Mouse (Mus musculus) lung, postnatal 0 days (tissue): Measurements from ENCODE around the gene Tmem136. TPM values are rescaled to one million over a fixed set of nuclear protein-coding genes. Genes with fewer than 3 reads are reported as not detected.

Source experiments
- ATAC-seq: fragments of 200-750 bp; cut with Nextera tagmentation; 2 replicates; pipeline ENCODE4 v1.8.0; 2017; ENCODE audit warnings: moderate library complexity
- DNase-seq: peaks from one replicate; pipeline ENCODE4 v3.0.0-alpha.2; 2016; ENCODE audit warnings: low spot score
- H3K27ac ChIP-seq: fragments of 300-500 bp; sonication (generic); 2 replicates; pipeline ENCODE4 v1.5.1; 2014; ENCODE audit warnings: antibody characterized with exemption, mild to moderate bottlenecking, low read length, mixed read lengths
- H3K27me3 ChIP-seq: fragments of 300-500 bp; sonication (generic); replicated peaks from 2 replicates; pipeline ENCODE4 v1.6.1; 2014; ENCODE audit warnings: low read length, mixed read lengths; ENCODE audit not compliant: insufficient read depth
- H3K36me3 ChIP-seq: fragments of 300-500 bp; sonication (generic); 2 replicates; pipeline ENCODE4 v1.6.1; 2014; ENCODE audit warnings: low read length, mixed read lengths; ENCODE audit not compliant: insufficient read depth
- H3K4me1 ChIP-seq: fragments of 300-500 bp; sonication (generic); 2 replicates; pipeline ENCODE4 v1.6.1; 2014; ENCODE audit warnings: antibody characterized with exemption, low read depth, low read length, mixed read lengths; ENCODE audit not compliant: insufficient read depth
- H3K4me2 ChIP-seq: fragments of 300-500 bp; sonication (generic); replicated peaks from 2 replicates; pipeline ENCODE4 v1.6.1; 2014; ENCODE audit warnings: low read depth, mild to moderate bottlenecking, low read length, moderate library complexity, mixed read lengths
- H3K4me3 ChIP-seq: fragments of 300-500 bp; sonication (generic); 2 replicates; pipeline ENCODE4 v1.5.1; 2014; ENCODE audit warnings: low read depth, low read length
- H3K9ac ChIP-seq: fragments of 300-500 bp; sonication (generic); replicated peaks from 2 replicates; pipeline ENCODE4 v1.6.1; 2014; ENCODE audit warnings: low read depth, mild to moderate bottlenecking
- H3K9me3 ChIP-seq: fragments of 300-500 bp; sonication (generic); 2 replicates; pipeline ENCODE4 v1.6.1; 2016; ENCODE audit warnings: low read length, mixed read lengths
- CTCF ChIP-seq: IDR thresholded peaks from 2 replicates; pipeline ENCODE4 v1.5.1; 2016; ENCODE audit warnings: antibody characterized with exemption, mild to moderate bottlenecking
- EP300 ChIP-seq: IDR thresholded peaks from 2 replicates; pipeline ENCODE4 v1.6.1; 2016; ENCODE audit warnings: antibody characterized with exemption, mild to moderate bottlenecking, control low read depth
- WGBS: fragments of 180-500 bp; shearing (Covaris S2); extraction: QIAGEN DNeasy Blood & Tissue Kit; methylation state at CpG from one replicate; pipeline ENCODE4 v1.1.7; 2014; 5-methylcytosine and 5-hydroxymethylcytosine counted together
- polyA plus RNA-seq: library from polyadenylated mRNA; unstranded; fragments of >200 nt; fragmentation: Nextera tagmentation; extraction: Ambion mirVana; gene quantifications from 2 replicates; pipeline ENCODE4 v1.2.1, GENCODE M21; 2015

Tmem136 gene
- polyA plus RNA-seq, 1 experiment from 2014 or later = 2.8 TPM

DNA sequence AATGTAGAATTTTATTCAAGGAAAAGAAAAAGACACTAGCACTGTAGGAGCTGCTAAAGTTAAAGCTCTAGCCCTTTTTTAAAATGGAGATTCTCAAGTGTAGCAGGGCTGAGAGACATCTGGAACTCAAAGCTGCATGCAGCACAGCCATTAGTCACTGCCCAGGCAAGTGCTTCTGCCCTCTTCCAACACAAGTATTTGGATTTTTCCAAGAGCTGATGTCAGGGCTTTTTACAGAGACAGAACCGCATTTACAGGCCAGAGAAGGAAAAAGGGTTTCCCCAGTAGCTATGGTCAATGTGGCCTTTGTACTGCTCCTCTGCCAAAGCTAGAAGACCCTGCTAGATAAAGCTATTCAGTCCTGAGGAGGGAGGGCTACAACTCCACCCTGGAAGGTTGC lies 54.8 kb downstream of the Tmem136 start:
- ATAC-seq (0 out of 2 replicates have a peak, but pooled peaks have one; percentile 32), DNase-seq (no peak)
- H3K4me1 ChIP-seq = 0 out of 2 replicates have a peak, but pooled peaks cover 2% of the 10 kb centered on the region
- H3K36me3 ChIP-seq = no peaks in the 10 kb centered on the region
- no peaks in the 10 kb centered on the region for H3K9me3 ChIP-seq
- H3K4me3 ChIP-seq = no peak overlapping the region
- no peak overlapping the region for H3K27ac ChIP-seq
- 48% methylated on average over 1 of the region's 1 CpGs for WGBS
- TF ChIP-seq EP300 (no peak), CTCF (no peak)
- H3K9ac ChIP-seq = no peak overlapping the region
- H3K27me3 ChIP-seq = no peaks in the 10 kb centered on the region
- H3K4me2 ChIP-seq = no peak overlapping the region

Other genes with a start within 250 kb of the Tmem136 start
- gene Grik4, start 172.1 kb downstream of the Tmem136 start, polyA plus RNA-seq = 0.47 and 0.67 TPM in 2 replicates
- 13.9 and 17.2 TPM in 2 replicates for gene Arhgef12, start 9.3 kb downstream of the Tmem136 start, polyA plus RNA-seq
- 0.07 and 0.13 TPM in 2 replicates for gene Pou2f3, start 93.8 kb upstream of the Tmem136 start, polyA plus RNA-seq
- 14.8 and 19.6 TPM in 2 replicates for gene Oaf, start 123.3 kb upstream of the Tmem136 start, polyA plus RNA-seq
- 0.87 and 1.1 TPM in 2 replicates for gene Trim29, start 194.3 kb upstream of the Tmem136 start, polyA plus RNA-seq